Mouse (Mus musculus) stomach, postnatal 0 days (tissue): ENCODE measurements around the gene 4933424G06Rik. TPM values are rescaled to one million over a fixed set of nuclear protein-coding genes. Genes with fewer than 3 reads are reported as not detected.

ENCODE experiments used
- ATAC-seq: fragments of 200-750 bp; cut with Nextera tagmentation; 2 replicates; pipeline ENCODE4 v1.8.0; 2017; ENCODE audit not compliant: low FRiP score, low TSS enrichment
- DNase-seq: peaks from one replicate; pipeline ENCODE4 v3.0.0-alpha.2; 2016; ENCODE audit warnings: low spot score
- H3K27ac ChIP-seq: fragments of 300-500 bp; sonication (generic); replicated peaks from 2 replicates; pipeline ENCODE4 v1.5.1; 2014; ENCODE audit warnings: mild to moderate bottlenecking, control low read depth
- H3K27me3 ChIP-seq: fragments of 300-500 bp; sonication (generic); 2 replicates; pipeline ENCODE4 v1.6.1; 2014; ENCODE audit warnings: low read length; ENCODE audit not compliant: control insufficient read depth, insufficient read depth
- H3K36me3 ChIP-seq: fragments of 300-500 bp; sonication (generic); 2 replicates; pipeline ENCODE4 v1.6.1; 2014; ENCODE audit warnings: low read length, mixed read lengths; ENCODE audit not compliant: control insufficient read depth, insufficient read depth
- H3K4me1 ChIP-seq: fragments of 300-500 bp; sonication (generic); replicated peaks from 2 replicates; pipeline ENCODE4 v1.6.1; 2014; ENCODE audit warnings: antibody characterized with exemption; ENCODE audit not compliant: control insufficient read depth, insufficient read depth
- H3K4me2 ChIP-seq: fragments of 300-500 bp; sonication (generic); replicated peaks from 2 replicates; pipeline ENCODE4 v1.6.1; 2014; ENCODE audit warnings: low read depth, mild to moderate bottlenecking, control low read depth, moderate library complexity
- H3K4me3 ChIP-seq: fragments of 300-500 bp; sonication (generic); 2 replicates; pipeline ENCODE4 v1.5.1; 2014; ENCODE audit warnings: low read depth, low read length, control low read depth
- H3K9ac ChIP-seq: fragments of 300-500 bp; sonication (generic); 2 replicates; pipeline ENCODE4 v1.6.1; 2014; ENCODE audit warnings: mild to moderate bottlenecking, low read length, control low read depth, mixed read lengths
- H3K9me3 ChIP-seq: fragments of 300-500 bp; sonication (generic); 2 replicates; pipeline ENCODE4 v1.6.1; 2016; ENCODE audit warnings: low read length; ENCODE audit not compliant: control insufficient read depth
- CTCF ChIP-seq: IDR thresholded peaks from 2 replicates; pipeline ENCODE4 v1.5.1; 2016; ENCODE audit warnings: antibody characterized with exemption, low read depth, mild to moderate bottlenecking, moderate library complexity
- EP300 ChIP-seq: optimal IDR thresholded peaks from 2 replicates; pipeline ENCODE3; 2016; ENCODE audit warnings: antibody characterized with exemption
- WGBS: fragments of 180-500 bp; shearing (Covaris S2); extraction: QIAGEN DNeasy Blood & Tissue Kit; methylation state at CpG from one replicate; pipeline ENCODE4 v1.1.7; 2014; 5-methylcytosine and 5-hydroxymethylcytosine counted together
- microRNA-seq: library from miRNA; unstranded; fragments of <30 nt; microRNA quantifications from one replicate; pipeline ENCODE4, GENCODE M21; 2016
- polyA plus RNA-seq: library from polyadenylated mRNA; unstranded; fragments of >200 nt; fragmentation: Nextera tagmentation; extraction: Ambion mirVana; gene quantifications from 2 replicates; pipeline ENCODE4 v1.2.1, GENCODE M21; 2015

The 4933424G06Rik gene
- polyA plus RNA-seq, 1 experiment from 2014 or later = 0.16 TPM

DNA sequence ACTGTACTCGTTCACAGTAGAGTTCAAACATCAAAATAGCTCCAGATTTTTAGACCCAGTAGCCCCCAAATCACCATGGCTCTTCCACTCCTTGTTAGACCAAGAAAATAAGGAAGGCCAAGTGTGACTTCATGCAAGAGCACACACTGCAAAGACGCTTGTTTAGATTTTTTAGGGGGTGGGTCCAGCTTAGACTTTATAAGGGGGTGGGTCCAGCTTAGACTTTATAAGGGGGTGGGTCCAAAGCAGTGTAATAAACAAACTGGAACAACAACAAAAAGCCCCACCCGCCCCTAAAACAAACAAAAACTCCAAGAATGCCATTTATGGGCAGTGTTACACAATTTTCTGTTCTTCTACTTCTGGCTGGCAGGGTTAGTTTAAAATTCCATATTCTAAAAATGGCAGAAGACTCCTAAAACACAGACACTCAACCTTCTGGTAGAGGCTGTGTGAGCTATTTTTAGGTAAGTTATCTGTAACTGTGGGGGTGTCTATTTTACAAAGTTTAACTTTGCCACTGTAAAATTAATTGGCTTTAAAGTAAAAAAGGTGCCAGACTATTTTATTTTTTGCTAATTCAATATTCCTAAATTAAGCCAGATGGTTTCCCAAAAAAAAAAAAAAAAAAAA, 90.5 kb downstream of the 4933424G06Rik start:
- Histone ChIP-seq H3K4me1 (no peaks in the 10 kb centered on the region), H3K9me3 (no peaks in the 10 kb centered on the region), H3K36me3 (peaks cover 40% of the 10 kb centered on the region), H3K27me3 (no peaks in the 10 kb centered on the region), H3K4me3 (no peak overlapping the region), H3K9ac (no peak overlapping the region), H3K4me2 (no peak overlapping the region), H3K27ac (no peak overlapping the region; the same call in 1 of the 2 replicates)
- DNase-seq (no peak), ATAC-seq (no peak; the same call in 1 of the 2 replicates)
- WGBS = 61% methylated on average over 3 of the region's 3 CpGs
- TF ChIP-seq CTCF = no peak
- TF ChIP-seq EP300 = no peak

DNA sequence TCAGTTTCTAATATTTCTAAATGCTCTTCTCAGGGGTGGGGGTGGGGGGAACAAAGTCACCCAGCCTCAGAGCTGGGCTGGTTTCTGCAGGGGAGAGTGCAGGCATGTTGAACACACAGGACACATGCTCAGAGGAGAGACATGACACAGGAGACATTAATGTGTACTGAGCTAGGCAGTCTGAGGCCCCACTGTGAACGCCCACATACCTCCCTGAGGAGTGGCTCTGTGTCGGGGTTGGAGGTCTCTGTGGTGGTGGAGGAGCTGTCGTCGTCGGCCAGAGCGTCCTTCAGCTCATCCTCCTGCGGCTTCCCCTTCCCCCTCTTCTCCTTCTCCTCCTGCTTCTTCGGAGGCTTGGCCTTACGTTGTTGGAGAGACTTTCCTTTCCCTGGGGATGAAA, 94.3 kb downstream of the 4933424G06Rik start:
- H3K27me3 ChIP-seq = no peaks in the 10 kb centered on the region
- peaks cover 38% of the 10 kb centered on the region for H3K36me3 ChIP-seq
- 70% methylated on average over 9 of the region's 9 CpGs for WGBS
- no peak overlapping the region for H3K4me2 ChIP-seq
- no peak overlapping the region for H3K4me3 ChIP-seq
- no peaks in the 10 kb centered on the region for H3K4me1 ChIP-seq
- ATAC-seq (no peak), DNase-seq (no peak)
- H3K9me3 ChIP-seq = no peaks in the 10 kb centered on the region
- no peak overlapping the region for H3K9ac ChIP-seq
- no peak for TF ChIP-seq EP300
- no peak for TF ChIP-seq CTCF
- no peak overlapping the region for H3K27ac ChIP-seq

DNA sequence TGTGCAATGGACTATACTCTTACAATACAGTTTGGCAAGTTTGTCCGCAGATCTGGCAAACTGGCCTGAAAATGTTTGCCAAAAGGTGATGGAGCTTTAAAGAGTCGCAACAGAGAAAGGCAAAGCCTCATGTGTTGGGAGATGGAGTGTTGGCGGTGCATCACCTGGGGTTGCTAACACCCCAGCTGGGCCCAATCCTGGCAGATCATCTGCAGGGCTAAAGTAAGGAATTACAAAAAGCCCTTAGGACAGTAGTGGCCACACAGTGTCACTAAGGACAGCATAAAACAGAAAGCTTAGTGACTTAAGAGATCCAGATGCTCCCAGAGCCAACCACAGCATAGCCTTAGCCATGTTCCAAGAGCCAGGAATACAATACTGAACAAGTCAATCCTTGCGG, 94.9 kb downstream of the 4933424G06Rik start:
- Histone ChIP-seq H3K9me3 (no peaks in the 10 kb centered on the region), H3K4me1 (no peaks in the 10 kb centered on the region), H3K4me2 (no peak overlapping the region), H3K9ac (no peak overlapping the region), H3K27ac (0 out of 2 replicates have a peak overlapping the region, but pooled peaks have one; percentile 4), H3K36me3 (peaks cover 35% of the 10 kb centered on the region), H3K4me3 (no peak overlapping the region), H3K27me3 (no peaks in the 10 kb centered on the region)
- TF ChIP-seq CTCF = no peak
- TF ChIP-seq EP300 = no peak
- WGBS = 90% methylated on average over 4 of the region's 4 CpGs
- ATAC-seq = no peak
- DNase-seq = no peak

DNA sequence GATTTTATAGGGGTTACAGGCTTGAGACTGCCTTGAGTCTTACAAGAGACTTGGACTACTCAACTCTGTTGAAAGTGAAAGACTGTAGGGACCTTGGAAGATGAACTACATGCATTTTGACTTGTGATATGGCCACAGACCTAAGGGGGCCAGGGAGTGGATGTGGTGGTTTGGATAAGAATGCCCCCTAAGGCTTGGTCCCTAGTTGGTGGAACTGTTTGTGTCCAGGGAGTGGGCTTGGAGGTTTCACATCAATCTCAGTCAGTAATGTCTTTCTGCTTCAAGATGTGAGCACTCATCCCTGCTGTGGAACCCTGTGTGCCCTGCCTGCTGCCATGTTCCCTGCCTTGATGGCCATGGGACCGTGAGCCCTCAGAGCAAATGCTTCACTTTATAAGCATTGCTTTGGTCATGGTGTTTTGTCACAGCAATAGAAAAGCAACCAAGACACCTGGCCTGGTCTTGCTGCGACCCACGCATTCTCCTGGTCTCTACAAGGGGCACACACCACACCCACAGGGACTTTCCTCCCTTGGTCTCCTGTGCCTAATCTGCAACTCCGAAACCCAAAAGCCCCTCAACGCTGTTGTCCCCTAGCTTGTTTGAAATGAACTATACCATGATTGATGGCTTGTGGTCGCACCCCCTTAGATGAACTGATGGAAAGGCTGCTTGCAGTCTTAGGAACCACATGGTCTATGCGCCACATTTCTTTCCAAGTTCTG, 96.4 kb downstream of the 4933424G06Rik start:
- no peaks in the 10 kb centered on the region for H3K27me3 ChIP-seq
- H3K4me3 ChIP-seq = no peak overlapping the region
- no peak overlapping the region for H3K4me2 ChIP-seq
- H3K9me3 ChIP-seq = no peaks in the 10 kb centered on the region
- no peak overlapping the region for H3K27ac ChIP-seq
- no peak for TF ChIP-seq EP300
- no peak for DNase-seq
- peaks cover 42% of the 10 kb centered on the region for H3K36me3 ChIP-seq
- no peak overlapping the region for H3K9ac ChIP-seq
- ATAC-seq = no peak
- H3K4me1 ChIP-seq = no peaks in the 10 kb centered on the region
- WGBS = 94% methylated on average over 7 of the region's 7 CpGs

DNA sequence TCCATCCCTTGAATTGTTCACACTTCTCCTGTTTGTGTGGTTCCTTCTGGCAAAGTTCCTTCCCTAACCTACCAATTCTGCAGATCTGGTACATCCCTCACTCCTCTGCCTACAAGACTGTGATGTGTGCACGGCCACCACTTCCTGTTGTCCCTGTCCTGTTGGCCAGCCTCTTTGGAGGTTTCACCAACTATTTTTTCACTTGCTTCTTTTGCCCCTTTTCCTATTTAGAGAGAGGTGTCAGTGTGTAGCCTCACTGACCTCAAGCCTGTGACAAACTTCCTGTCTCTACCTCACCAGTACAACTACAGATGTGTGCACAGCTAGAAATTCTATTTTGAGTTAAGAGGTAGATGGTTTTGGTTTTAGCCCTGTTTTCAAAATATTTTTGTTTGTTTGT, 97.1 kb downstream of the 4933424G06Rik start:
- Histone ChIP-seq H3K9ac (no peak overlapping the region), H3K4me3 (no peak overlapping the region), H3K27ac (no peak overlapping the region), H3K4me2 (no peak overlapping the region), H3K27me3 (no peaks in the 10 kb centered on the region), H3K9me3 (no peaks in the 10 kb centered on the region), H3K36me3 (peaks cover 47% of the 10 kb centered on the region), H3K4me1 (no peaks in the 10 kb centered on the region)
- ATAC-seq (no peak), DNase-seq (no peak)
- 81% methylated on average over 1 of the region's 1 CpGs for WGBS
- TF ChIP-seq CTCF (no peak), EP300 (no peak)

Small RNA genes lying within 50 kb of the gene (microRNA-seq; reads per million reads assigned to microRNA genes)
- gene Gm24133 = not detected

Other genes starting within 250 kb of the 4933424G06Rik start
- 18.2 and 19.1 TPM in 2 replicates for gene Cnnm4, start 238.5 kb upstream of the 4933424G06Rik start, polyA plus RNA-seq
- gene Cnnm3, start 198.3 kb upstream of the 4933424G06Rik start, polyA plus RNA-seq = 1.6 and 2.0 TPM in 2 replicates
- 6.1 and 8.5 TPM in 2 replicates for gene Ankrd23, start 173.3 kb upstream of the 4933424G06Rik start, polyA plus RNA-seq
- 0.28 and 0.33 TPM in 2 replicates for gene Gm42417, start 170.7 kb upstream of the 4933424G06Rik start, polyA plus RNA-seq
- 19.5 and 20.1 TPM in 2 replicates for gene Ankrd39, start 162.7 kb upstream of the 4933424G06Rik start, polyA plus RNA-seq
- 5.0 and 5.1 TPM in 2 replicates for gene Sema4c, start 151.8 kb upstream of the 4933424G06Rik start, polyA plus RNA-seq
- gene Fam178b, start 27.0 kb upstream of the 4933424G06Rik start, polyA plus RNA-seq = 0.59 and 0.77 TPM in 2 replicates
- 829 and 834 TPM in 2 replicates for gene Cox5b, start 18.7 kb upstream of the 4933424G06Rik start, polyA plus RNA-seq
- 60.5 and 62.2 TPM in 2 replicates for gene Actr1b, start 4.3 kb downstream of the 4933424G06Rik start, polyA plus RNA-seq
- 0.25 and 0.42 TPM in 2 replicates for gene Zap70, start 51.6 kb downstream of the 4933424G06Rik start, polyA plus RNA-seq
- gene Tmem131, start 233.5 kb downstream of the 4933424G06Rik start, polyA plus RNA-seq = 6.1 and 6.8 TPM in 2 replicates